Mouse (Mus musculus) inflammation-experienced regulatory T-cells, adult 16 weeks (primary cell): ENCODE measurements around the gene Arhgef11. TPM values are rescaled to one million over a fixed set of nuclear protein-coding genes. Genes with fewer than 3 reads are reported as not detected.

Experiments used
- polyA plus RNA-seq: library from polyadenylated mRNA; unstranded; fragments of 100-300 nt; shearing (Covaris generic); gene quantifications from one replicate; pipeline ENCODE4 v1.2.1, GENCODE M21; 2017

Gene Arhgef11
- 10.8 TPM for polyA plus RNA-seq

DNA sequence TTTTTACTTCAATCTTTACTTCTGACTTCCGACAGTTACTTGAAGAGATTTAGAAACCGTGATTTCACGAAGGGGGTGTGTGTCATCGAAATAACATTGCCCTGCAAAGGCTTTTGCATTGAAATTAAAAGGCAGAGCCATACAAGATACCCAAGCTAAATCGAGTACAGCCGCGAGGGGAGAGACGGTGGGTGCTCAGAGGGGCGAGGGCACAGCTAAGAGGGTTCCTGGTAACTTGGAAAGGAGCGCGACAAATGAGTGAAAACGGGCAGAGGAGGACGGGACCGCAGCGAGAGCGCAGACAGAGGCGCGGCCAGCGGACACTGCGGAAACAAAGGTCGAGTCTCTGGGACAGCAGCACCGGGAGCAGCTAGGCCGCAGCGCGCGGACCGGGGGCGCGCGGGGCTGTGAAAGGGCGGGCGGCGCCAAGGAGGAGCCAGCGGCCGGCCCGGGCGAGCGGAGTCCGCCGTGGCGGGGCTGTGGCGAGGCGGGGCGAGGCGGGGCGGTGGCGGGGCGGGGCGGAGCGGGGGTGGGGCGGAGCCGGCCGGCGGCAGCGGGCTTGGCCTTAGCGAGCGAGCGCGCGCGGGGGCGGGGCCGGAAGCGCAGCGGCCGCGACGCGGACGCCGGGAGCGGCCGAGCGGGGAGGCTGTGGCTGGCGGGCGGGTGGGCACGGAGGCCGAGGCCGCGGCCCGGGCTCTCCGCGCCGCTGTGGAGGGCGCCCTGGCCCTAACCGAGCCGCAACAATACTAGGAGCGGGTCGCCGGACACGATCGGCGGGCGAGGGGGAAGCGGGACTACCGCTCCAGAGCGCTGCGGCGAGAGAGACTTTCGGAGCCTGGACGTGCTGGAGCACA, at the start of gene Arhgef11:
Gene Arhgef11, plus strand, starts transcription at position 603 of the 854 bp plus-strand sequence.

DNA sequence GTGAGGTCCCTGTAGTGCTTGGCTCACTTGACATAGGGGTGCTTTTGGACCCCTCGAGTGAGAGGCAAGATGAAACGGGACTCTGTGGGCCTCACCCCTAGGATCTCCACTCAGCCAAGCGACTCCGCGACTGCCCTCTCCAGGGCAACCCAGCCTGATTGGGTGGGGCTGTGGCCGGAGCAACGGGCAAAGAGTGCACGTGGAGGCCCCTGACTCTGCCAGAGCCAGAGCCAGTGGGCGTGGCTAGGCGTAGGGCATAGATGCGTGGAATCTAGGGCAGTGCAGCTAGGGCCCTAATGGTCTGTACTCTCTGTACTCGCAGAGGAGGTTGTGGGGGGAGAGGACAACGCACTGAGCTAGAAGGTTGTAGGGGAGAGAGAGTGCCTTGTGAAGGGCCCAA, 131.1 kb downstream of the Arhgef11 start, which contains the start of gene Lrrc71:
Gene Lrrc71, minus strand, starts transcription at position 195 of the 400 bp plus-strand sequence.

Other genes with a start within 250 kb of the Arhgef11 start
- 17.6 TPM for gene Fcrl1, start 241.2 kb upstream of the Arhgef11 start, polyA plus RNA-seq
- 1.3 TPM for gene Fcrl5, start 181.8 kb upstream of the Arhgef11 start, polyA plus RNA-seq
- 56.8 TPM for gene Etv3, start 92.2 kb upstream of the Arhgef11 start, polyA plus RNA-seq
- 0.56 TPM for gene Lrrc71, start 131.1 kb downstream of the Arhgef11 start, polyA plus RNA-seq
- gene Ntrk1, start 177.6 kb downstream of the Arhgef11 start, polyA plus RNA-seq = 0.11 TPM
- 0.98 TPM for gene Insrr, start 179.4 kb downstream of the Arhgef11 start, polyA plus RNA-seq
- gene Pear1, start 206.7 kb downstream of the Arhgef11 start, polyA plus RNA-seq = 160 TPM
- 313 TPM for gene Sh2d2a, start 229.2 kb downstream of the Arhgef11 start, polyA plus RNA-seq